Mouse (Mus musculus) myocyte (in vitro differentiated cells): Measurements from ENCODE around the gene Syde2.

Source experiments
- CEBPB ChIP-seq: IDR thresholded peaks from 2 replicates; pipeline ENCODE4 v1.6.1; 2011; ENCODE audit warnings: mild to moderate bottlenecking, moderate library complexity; ENCODE audit not compliant: poor library complexity, insufficient read depth, severe bottlenecking
- E2F4 ChIP-seq: IDR thresholded peaks from one replicate; pipeline ENCODE4 v1.6.1; 2011; ENCODE audit warnings: mild to moderate bottlenecking, control low read depth, moderate library complexity; ENCODE audit not compliant: insufficient read depth
- MAX ChIP-seq: IDR thresholded peaks from one replicate; pipeline ENCODE4 v1.6.1; 2011; ENCODE audit warnings: low read depth, mild to moderate bottlenecking, control low read depth
- MYOD1 ChIP-seq, 3 experiments: IDR thresholded peaks; one replicate each; pipeline ENCODE4 v1.6.1; 2011; ENCODE audit warnings: control low read depth in 2 of 3, low read depth in 2 of 3, mild to moderate bottlenecking in 2 of 3, moderate library complexity in 1 of 3; ENCODE audit not compliant: insufficient read length in 2 of 3, control insufficient read depth in 1 of 3
- MYOG ChIP-seq, 3 experiments: IDR thresholded peaks; one replicate each; pipeline ENCODE4 v1.6.1; 2011; ENCODE audit warnings: control low read depth in 2 of 3, low read depth in 2 of 3, mild to moderate bottlenecking in 2 of 3; ENCODE audit not compliant: insufficient read length in 2 of 3, control insufficient read depth in 1 of 3, insufficient read depth in 1 of 3
- POLR2A ChIP-seq: IDR thresholded peaks from one replicate; pipeline ENCODE4 v1.6.1; 2011; ENCODE audit warnings: low read depth, mild to moderate bottlenecking, control low read depth, moderate library complexity; ENCODE audit not compliant: insufficient read length
- POLR2AphosphoS2 ChIP-seq: IDR thresholded peaks from one replicate; pipeline ENCODE4 v1.6.1; 2011; ENCODE audit warnings: low read depth, control low read depth; ENCODE audit not compliant: insufficient read length
- REST ChIP-seq: IDR thresholded peaks from one replicate; pipeline ENCODE4 v1.6.1; 2011; ENCODE audit warnings: mild to moderate bottlenecking, control low read depth, moderate library complexity; ENCODE audit not compliant: insufficient read depth, insufficient read length
- SRF ChIP-seq: IDR thresholded peaks from one replicate; pipeline ENCODE4 v1.6.1; 2011; ENCODE audit warnings: low read depth; ENCODE audit not compliant: control insufficient read depth, insufficient read length
- TCF12 ChIP-seq: IDR thresholded peaks from one replicate; pipeline ENCODE4 v1.6.1; 2011; ENCODE audit warnings: mild to moderate bottlenecking, control low read depth; ENCODE audit not compliant: poor library complexity, insufficient read depth, severe bottlenecking
- TCF3 ChIP-seq: IDR thresholded peaks from one replicate; pipeline ENCODE4 v1.6.1; 2011; ENCODE audit warnings: low read depth, control low read depth; ENCODE audit not compliant: insufficient read length
- USF1 ChIP-seq: IDR thresholded peaks from one replicate; pipeline ENCODE4 v1.6.1; 2011; ENCODE audit warnings: low read depth, mild to moderate bottlenecking, control low read depth, moderate library complexity

- no peak for TF ChIP-seq USF1
- no peak for TF ChIP-seq TCF12
- no peak for TF ChIP-seq MAX
- TF ChIP-seq POLR2A = no peak
- TF ChIP-seq POLR2AphosphoS2 = no peak
- no peak for TF ChIP-seq E2F4
- TF ChIP-seq CEBPB = no peak
- no peak for TF ChIP-seq MYOD1 (IDR thresholded peaks at IDR 0.05; ENCODE audit: control insufficient read depth in 1 of 3, insufficient read length in 2 of 3, low read depth in 2 of 3)
- TF ChIP-seq SRF = no peak
- no peak for TF ChIP-seq REST
- TF ChIP-seq MYOG (IDR thresholded peaks at IDR 0.05; ENCODE audit: control insufficient read depth in 1 of 3, insufficient read depth in 1 of 3, insufficient read length in 2 of 3, low read depth in 2 of 3) = no peak
- no peak for TF ChIP-seq TCF3
These were observed 5.1 kb downstream of the Syde2 start for GRCm38 (mm10) chr3:145992796-145993195.
